Mouse (Mus musculus): ENCODE measurements around the gene Gm3264. TPM values are rescaled to one million over a fixed set of nuclear protein-coding genes. Genes with fewer than 3 reads are reported as not detected.
A peak's percentile ranks its signal among the peaks of the same experiment; 100 is the strongest.
"Not testable (repeated sequence)": the region's sequence is repeated elsewhere in the genome, so short reads cannot be mapped to it uniquely, and the experiment has no call there.

Gene Gm3264
- 1 to 10 TPM; 2.4 to 6.4 TPM for total RNA-seq (2021)

GRCm38 (mm10) chr14:4855299-4855980 lies at the start of gene Gm3264:
Gene Gm3264, plus strand, starts transcription at chr14:4855576.
- intact Hi-C loops (cut with DNase I), result not testable (repeated sequence)
- DNase-seq, result peak; percentile 35 to 43

GRCm38 (mm10) chr14:4806421-4806820 lies 49.0 kb upstream of the Gm3264 start:
- intact Hi-C loops (cut with DNase I), result not testable (repeated sequence)
- DNase-seq, result peak in 1 of 2 experiments; percentile 1

GRCm38 (mm10) chr14:4821950-4822349 lies 33.4 kb upstream of the Gm3264 start:
- DNase-seq; intact Hi-C loops (cut with DNase I): not testable (repeated sequence)

GRCm38 (mm10) chr14:4837806-4838205 lies 17.6 kb upstream of the Gm3264 start, which contains the start of gene Gm3269:
Gene Gm3269, plus strand, starts transcription at chr14:4838106.
- DNase-seq; intact Hi-C loops (cut with DNase I): not testable (repeated sequence)

- DNase-seq, result not testable (repeated sequence)
Observed at GRCm38 (mm10) chr14:4892116-4892515, 36.7 kb downstream of the Gm3264 start, which contains the start of gene Gm3278. Gene Gm3278, plus strand, starts transcription at chr14:4892416.

More at GRCm38 (mm10) chr14:4892116-4892515, 36.7 kb downstream of the Gm3264 start, which contains the start of gene Gm3278:
- intact Hi-C loops (cut with DNase I), result not testable (repeated sequence)

Other genes starting within 250 kb of the Gm3264 start
- gene Gm8159, start 223.2 kb upstream of the Gm3264 start, total RNA-seq (2021), result not detected
- gene Gm3239, start 191.4 kb upstream of the Gm3264 start, total RNA-seq (2021), result not detected
- not detected for gene Gm7876, start 146.3 kb upstream of the Gm3264 start, total RNA-seq (2021)
- gene Gm3252, start 128.8 kb upstream of the Gm3264 start, total RNA-seq (2021), result under 1 TPM; 0.29 to 0.35 TPM
- not detected for gene Gm9602, start 79.2 kb upstream of the Gm3264 start, total RNA-seq (2021)
- gene Gm3269, start 17.5 kb upstream of the Gm3264 start, total RNA-seq (2021), result not detected
- not detected for gene Gm3278, start 36.8 kb downstream of the Gm3264 start, total RNA-seq (2021)
- gene Gm8297, start 128.4 kb downstream of the Gm3264 start, total RNA-seq (2021), result not detected
- not detected for gene Gm3298, start 160.3 kb downstream of the Gm3264 start, total RNA-seq (2021)
- gene 4930555G01Rik, start 195.1 kb downstream of the Gm3264 start, total RNA-seq (2021), result not detected
- gene Gm8281, start 215.5 kb downstream of the Gm3264 start, total RNA-seq (2021), result under 1 TPM; 0.17 to 0.40 TPM